Mouse (Mus musculus): ENCODE results near the gene Stard9. TPM values are rescaled to one million over a fixed set of nuclear protein-coding genes. Genes with fewer than 3 reads are reported as not detected.

The Stard9 gene
- polyA plus RNA-seq, 1 experiment from 2014 or later, result 4.3 TPM

- ATAC-seq (ENCODE audit: insufficient read depth, low FRiP score, low read depth), result no peak
- no peak overlapping the region for H3K9ac ChIP-seq
- H3K4me2 ChIP-seq, result peak overlapping the region; percentile 78
- no peak overlapping the region for H3K27ac ChIP-seq
- peaks cover 11% of the 10 kb centered on the region; the same call in 1 of the 2 replicates for H3K4me1 ChIP-seq
- peak overlapping the region; percentile 63 for H3K4me3 ChIP-seq (replicated peaks)
- H3K36me3 ChIP-seq, result no peaks in the 10 kb centered on the region
- H3K27me3 ChIP-seq (replicated peaks), result no peaks in the 10 kb centered on the region
- WGBS, result 26% methylated on average over 10 of the region's 10 CpGs
- no peaks in the 10 kb centered on the region for H3K9me3 ChIP-seq
Measured at GRCm38 (mm10) chr2:120628076-120628865, 650 bp upstream of the Stard9 start.

GRCm38 (mm10) chr2:120630246-120630645 lies 1.3 kb downstream of the Stard9 start:
- Histone ChIP-seq H3K4me2 (peak overlapping the region; percentile 78), H3K4me3 (replicated peaks) (no peak overlapping the region), H3K9me3 (no peaks in the 10 kb centered on the region), H3K27ac (no peak overlapping the region), H3K9ac (no peak overlapping the region), H3K4me1 (peaks cover 11% of the 10 kb centered on the region; the same call in 1 of the 2 replicates), H3K27me3 (replicated peaks) (no peaks in the 10 kb centered on the region), H3K36me3 (0 out of 2 replicates have a peak, but pooled peaks cover 8% of the 10 kb centered on the region)
- no peak for ATAC-seq (ENCODE audit: insufficient read depth, low FRiP score, low read depth)
- 74% methylated on average over 2 of the region's 2 CpGs for WGBS

GRCm38 (mm10) chr2:120630655-120631054 lies 1.7 kb downstream of the Stard9 start:
- Histone ChIP-seq H3K9me3 (no peaks in the 10 kb centered on the region), H3K36me3 (0 out of 2 replicates have a peak, but pooled peaks cover 11% of the 10 kb centered on the region), H3K27ac (no peak overlapping the region), H3K4me3 (replicated peaks) (no peak overlapping the region), H3K4me2 (peak overlapping the region; percentile 78; the same call in 1 of the 2 replicates), H3K27me3 (replicated peaks) (no peaks in the 10 kb centered on the region), H3K4me1 (peaks cover 11% of the 10 kb centered on the region; the same call in 1 of the 2 replicates), H3K9ac (no peak overlapping the region)
- ATAC-seq (ENCODE audit: insufficient read depth, low FRiP score, low read depth), result no peak
- WGBS, result 61% methylated on average over 2 of the region's 2 CpGs

- Histone ChIP-seq H3K27me3 (replicated peaks) (no peaks in the 10 kb centered on the region), H3K9me3 (no peaks in the 10 kb centered on the region), H3K9ac (no peak overlapping the region), H3K4me1 (peaks cover 11% of the 10 kb centered on the region; the same call in 1 of the 2 replicates), H3K4me3 (replicated peaks) (no peak overlapping the region), H3K4me2 (no peak overlapping the region), H3K36me3 (0 out of 2 replicates have a peak, but pooled peaks cover 11% of the 10 kb centered on the region), H3K27ac (no peak overlapping the region)
- no peak for ATAC-seq (ENCODE audit: insufficient read depth, low FRiP score, low read depth)
- WGBS, result 66% methylated on average over 2 of the region's 2 CpGs
Measured at GRCm38 (mm10) chr2:120631521-120631920, 2.6 kb downstream of the Stard9 start.

GRCm38 (mm10) chr2:120631957-120632356 lies 3.0 kb downstream of the Stard9 start:
- H3K4me2 ChIP-seq, result no peak overlapping the region
- H3K27ac ChIP-seq, result no peak overlapping the region
- H3K27me3 ChIP-seq (replicated peaks), result no peaks in the 10 kb centered on the region
- H3K9me3 ChIP-seq, result no peaks in the 10 kb centered on the region
- peaks cover 11% of the 10 kb centered on the region; the same call in 1 of the 2 replicates for H3K4me1 ChIP-seq
- ATAC-seq (ENCODE audit: insufficient read depth, low FRiP score, low read depth), result no peak
- WGBS, result 56% methylated on average over 4 of the region's 4 CpGs
- H3K4me3 ChIP-seq (replicated peaks), result no peak overlapping the region
- H3K9ac ChIP-seq, result no peak overlapping the region
- 0 out of 2 replicates have a peak, but pooled peaks cover 11% of the 10 kb centered on the region for H3K36me3 ChIP-seq

DNA sequence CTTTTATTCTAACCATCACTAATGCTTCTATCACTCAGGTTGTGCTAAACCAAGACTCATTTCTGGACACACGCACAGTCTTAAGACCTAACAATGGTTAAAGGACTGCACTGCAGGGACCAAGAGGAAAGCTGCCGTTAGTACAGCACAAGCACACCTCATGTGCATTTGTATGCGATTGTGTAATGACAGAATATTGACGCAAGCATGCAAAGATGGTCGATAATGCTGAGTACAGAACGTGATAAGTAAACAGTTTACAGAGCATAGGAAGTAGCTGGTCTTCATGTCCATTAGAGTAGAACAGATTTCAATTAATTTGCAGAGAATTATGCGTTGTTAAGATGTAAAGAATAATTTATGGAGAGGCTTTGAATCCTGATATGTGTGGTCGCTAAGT lies 11.9 kb downstream of the Stard9 start:
- no peak overlapping the region for H3K27ac ChIP-seq
- no peaks in the 10 kb centered on the region for H3K36me3 ChIP-seq
- H3K9me3 ChIP-seq, result no peaks in the 10 kb centered on the region
- H3K4me1 ChIP-seq, result no peaks in the 10 kb centered on the region
- 81% methylated on average over 8 of the region's 8 CpGs for WGBS
- H3K4me3 ChIP-seq (replicated peaks), result no peak overlapping the region
- H3K4me2 ChIP-seq, result no peak overlapping the region
- H3K9ac ChIP-seq, result no peak overlapping the region
- no peak for ATAC-seq (ENCODE audit: insufficient read depth, low FRiP score, low read depth)
- H3K27me3 ChIP-seq (replicated peaks), result no peaks in the 10 kb centered on the region

- ATAC-seq (ENCODE audit: insufficient read depth, low FRiP score, low read depth), result no peak
- Histone ChIP-seq H3K9ac (no peak overlapping the region), H3K36me3 (no peaks in the 10 kb centered on the region), H3K9me3 (no peaks in the 10 kb centered on the region), H3K27ac (no peak overlapping the region), H3K4me1 (no peaks in the 10 kb centered on the region), H3K27me3 (replicated peaks) (no peaks in the 10 kb centered on the region), H3K4me3 (replicated peaks) (no peak overlapping the region), H3K4me2 (no peak overlapping the region)
- WGBS, result 53% methylated on average over 7 of the region's 7 CpGs
Measured at GRCm38 (mm10) chr2:120643836-120644235, 14.9 kb downstream of the Stard9 start.

DNA sequence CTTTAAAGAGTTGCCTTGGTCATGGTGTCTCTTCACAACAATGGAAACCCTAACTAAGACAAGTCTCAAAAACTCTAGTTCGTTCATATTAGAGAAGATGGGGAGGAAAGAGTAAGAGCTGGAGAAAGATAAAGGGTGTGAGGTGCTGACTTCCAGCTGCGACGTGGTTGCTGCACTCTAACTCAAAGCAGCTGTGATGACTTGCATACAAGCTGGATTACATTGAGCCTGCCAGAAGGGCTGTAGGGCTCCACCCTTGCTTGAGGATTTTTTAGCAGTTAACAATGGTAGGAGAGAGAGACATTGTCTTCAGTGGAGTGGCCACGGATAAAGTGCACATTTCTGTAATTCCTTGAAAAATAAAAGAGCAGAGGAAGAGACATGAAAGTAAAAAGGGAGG lies 17.9 kb downstream of the Stard9 start:
- no peaks in the 10 kb centered on the region for H3K4me1 ChIP-seq
- no peak overlapping the region for H3K9ac ChIP-seq
- no peaks in the 10 kb centered on the region for H3K27me3 ChIP-seq (replicated peaks)
- no peak overlapping the region for H3K4me2 ChIP-seq
- WGBS, result 62% methylated on average over 4 of the region's 4 CpGs
- no peaks in the 10 kb centered on the region for H3K36me3 ChIP-seq
- no peak for ATAC-seq (ENCODE audit: insufficient read depth, low FRiP score, low read depth)
- no peak overlapping the region for H3K4me3 ChIP-seq (replicated peaks)
- 0 out of 2 replicates have a peak overlapping the region, but pooled peaks have one; percentile 16 for H3K27ac ChIP-seq
- no peaks in the 10 kb centered on the region for H3K9me3 ChIP-seq

- WGBS, result 67% methylated on average over 7 of the region's 7 CpGs
- H3K9me3 ChIP-seq, result no peaks in the 10 kb centered on the region
- H3K27ac ChIP-seq, result peak overlapping the region; percentile 58; the same call in 1 of the 2 replicates
- H3K27me3 ChIP-seq (replicated peaks), result no peaks in the 10 kb centered on the region
- ATAC-seq (ENCODE audit: insufficient read depth, low FRiP score, low read depth), result no peak
- H3K4me3 ChIP-seq (replicated peaks), result no peak overlapping the region
- no peak overlapping the region for H3K9ac ChIP-seq
- no peak overlapping the region for H3K4me2 ChIP-seq
- H3K4me1 ChIP-seq, result no peaks in the 10 kb centered on the region
- H3K36me3 ChIP-seq, result no peaks in the 10 kb centered on the region
Measured at GRCm38 (mm10) chr2:120652256-120652924, 23.5 kb downstream of the Stard9 start.

- 74% methylated on average over 7 of the region's 7 CpGs for WGBS
Measured at GRCm38 (mm10) chr2:120652925-120653284, 24.0 kb downstream of the Stard9 start.

DNA sequence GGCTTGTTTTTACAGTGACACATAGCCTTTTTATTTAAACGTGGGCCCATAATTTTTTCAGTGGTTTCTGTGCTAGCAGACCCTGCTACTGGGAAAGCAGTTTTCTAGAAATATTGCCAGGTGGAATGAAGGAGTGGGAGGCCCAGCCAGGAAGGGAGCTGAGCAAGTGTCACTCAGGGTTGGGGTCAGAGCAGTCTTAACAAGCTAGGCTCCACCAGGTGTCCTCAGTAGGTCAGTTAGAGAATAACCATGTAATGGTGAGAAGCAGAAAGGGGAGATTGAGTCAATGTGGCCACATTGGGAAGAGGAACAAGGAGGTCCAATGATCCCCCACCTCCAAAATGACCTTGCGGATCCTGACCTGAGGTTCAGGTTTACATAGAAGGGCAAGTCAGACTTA lies 25.8 kb downstream of the Stard9 start:
- Histone ChIP-seq H3K4me3 (replicated peaks) (no peak overlapping the region), H3K27me3 (replicated peaks) (no peaks in the 10 kb centered on the region), H3K9me3 (no peaks in the 10 kb centered on the region), H3K27ac (no peak overlapping the region), H3K9ac (no peak overlapping the region), H3K4me2 (no peak overlapping the region), H3K36me3 (no peaks in the 10 kb centered on the region), H3K4me1 (no peaks in the 10 kb centered on the region)
- ATAC-seq (ENCODE audit: insufficient read depth, low FRiP score, low read depth), result no peak
- WGBS, result 74% methylated on average over 2 of the region's 2 CpGs

More at GRCm38 (mm10) chr2:120652925-120653284, 24.0 kb downstream of the Stard9 start:
- Histone ChIP-seq H3K4me3 (replicated peaks) (no peak overlapping the region), H3K4me1 (no peaks in the 10 kb centered on the region), H3K4me2 (no peak overlapping the region), H3K9ac (no peak overlapping the region), H3K9me3 (no peaks in the 10 kb centered on the region), H3K36me3 (no peaks in the 10 kb centered on the region), H3K27me3 (replicated peaks) (no peaks in the 10 kb centered on the region), H3K27ac (peak overlapping the region; percentile 58; the same call in 1 of the 2 replicates)
- no peak for ATAC-seq (ENCODE audit: insufficient read depth, low FRiP score, low read depth)

GRCm38 (mm10) chr2:120655905-120656304 lies 27.0 kb downstream of the Stard9 start:
- Histone ChIP-seq H3K4me1 (no peaks in the 10 kb centered on the region), H3K9me3 (no peaks in the 10 kb centered on the region), H3K27me3 (replicated peaks) (no peaks in the 10 kb centered on the region), H3K9ac (no peak overlapping the region), H3K4me2 (no peak overlapping the region), H3K27ac (no peak overlapping the region), H3K36me3 (no peaks in the 10 kb centered on the region), H3K4me3 (replicated peaks) (no peak overlapping the region)
- ATAC-seq (ENCODE audit: insufficient read depth, low FRiP score, low read depth), result no peak
- 87% methylated on average over 5 of the region's 5 CpGs for WGBS

Measured in stomach, embryonic 15.5 days (tissue).